Comparison of ENCODE assay signal across 14 mouse cellular contexts in the genomic region with DNA sequence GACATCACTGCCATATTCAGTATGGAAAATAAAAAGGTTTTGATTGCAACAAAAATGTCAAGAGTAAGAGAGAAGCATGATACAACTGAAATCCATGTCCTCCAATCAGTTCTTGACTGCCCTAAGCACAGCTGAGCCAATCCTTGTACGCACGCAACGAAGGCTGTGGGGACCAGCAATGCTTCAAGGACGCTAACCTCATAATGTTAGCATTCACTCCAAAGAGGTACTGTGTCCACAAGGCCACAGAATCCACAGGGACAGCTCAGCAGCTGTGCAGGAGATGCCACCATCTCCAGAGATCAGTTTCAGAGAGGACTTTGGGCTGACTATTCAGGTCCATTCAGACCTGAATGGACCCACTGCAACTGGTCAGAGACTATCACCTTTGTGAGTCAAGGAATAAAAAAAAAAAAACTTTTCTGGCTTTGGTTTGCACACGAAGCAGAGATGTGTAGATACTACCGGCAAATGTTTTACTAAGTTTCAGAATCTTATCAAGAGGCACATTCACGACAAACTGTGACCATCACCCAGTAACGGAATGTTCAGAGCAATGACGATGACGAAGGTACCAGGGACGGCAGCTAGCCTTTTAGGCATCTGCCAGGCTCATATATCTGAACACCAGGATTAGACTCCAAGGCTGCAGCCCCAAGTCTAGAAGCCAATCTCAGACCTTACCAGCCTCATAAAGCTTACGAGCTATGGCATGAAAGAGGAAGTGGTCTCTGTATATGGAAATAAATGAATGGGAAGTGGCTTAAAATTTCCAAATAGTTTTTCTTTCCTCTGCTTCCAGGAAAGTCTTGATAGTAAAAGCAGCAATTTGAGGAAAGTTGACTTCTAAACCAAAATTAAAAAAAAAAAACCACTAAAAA. TPM values are rescaled to one million over a fixed set of nuclear protein-coding genes. Genes with fewer than 3 reads are reported as not detected.
DNase-seq lines count a peak whose midpoint lies in the region; ATAC-seq and TF ChIP-seq lines count a peak whose summit lies in the region.
"Had no signal": no experiment of that assay in that cellular context is flagged by ENCODE, and none has a peak within 500 bp of the region (broad histone marks: within the 10 kb centered on the region; RNA-seq: fewer than 3 reads in every experiment).

No protein-coding gene starts in this region.

- no peak for TF ChIP-seq POLR2A in lung, adult 2 months (IDR thresholded peaks at IDR 0.05; ENCODE audit: borderline replicate concordance, extremely low read depth, low read depth, low read length)

- H3K4me2 ChIP-seq in lung, embryonic 15.5 days, result no peak overlapping the region
- H3K4me2 ChIP-seq: embryonic facial prominence, embryonic 12.5 days; heart, embryonic 15.5 days had no signal

- peaks cover 16% of the 10 kb centered on the region for H3K4me1 ChIP-seq in lung, embryonic 15.5 days
- no peaks in the 10 kb centered on the region for H3K4me1 ChIP-seq in lung, adult 2 months (ENCODE audit: control insufficient read depth, insufficient read depth, low read length)

- H3K27me3 ChIP-seq in lung, embryonic 15.5 days, result no peaks in the 10 kb centered on the region
- H3K27me3 ChIP-seq: embryonic facial prominence, embryonic 12.5 days; heart, embryonic 15.5 days had no signal

- no peak for DNase-seq in lung, adult 2 months
- peak; percentile 57 for DNase-seq in adrenal gland, postnatal 14 days
- DNase-seq in urinary bladder, postnatal 14 days (ENCODE audit: low spot score), result no peak
- no peak for DNase-seq in left cerebral cortex, adult 2 months (ENCODE audit: extremely low spot score in 1 of 2, low spot score in 2 of 2)
- DNase-seq in lung, postnatal 14 days, result no peak
- DNase-seq: cerebellum, postnatal 36 days; heart, adult 18-20 months; kidney, postnatal 10 days; lung, postnatal 4 days had no signal

- no peak for TF ChIP-seq CTCF in lung, adult 2 months (IDR thresholded peaks at IDR 0.05; ENCODE audit: insufficient read depth, low read length)
- no peak for TF ChIP-seq CTCF in left cerebral cortex, adult 2 months (IDR thresholded peaks at IDR 0.05)

- H3K27ac ChIP-seq in lung, embryonic 15.5 days, result peak overlapping the region; percentile 35; the same call in 1 of the 2 replicates
- no peak overlapping the region for H3K27ac ChIP-seq in left cerebral cortex, adult 2 months
- H3K27ac ChIP-seq: embryonic facial prominence, embryonic 12.5 days; heart, embryonic 15.5 days had no signal

- H3K9me3 ChIP-seq in lung, embryonic 15.5 days, result no peaks in the 10 kb centered on the region
- H3K9me3 ChIP-seq: embryonic facial prominence, embryonic 12.5 days; heart, embryonic 15.5 days had no signal

- ATAC-seq in lung, embryonic 15.5 days (ENCODE audit: borderline replicate concordance, extremely low read depth, low FRiP score, low TSS enrichment), result no peak
- ATAC-seq in megakaryocyte, adult 5-6 weeks (ENCODE audit: poor library complexity, severe bottlenecking), result peak; percentile 65
- ATAC-seq: midbrain, embryonic 16.5 days had no signal

- 85% methylated on average over 12 of the region's 12 CpGs for WGBS in lung, embryonic 15.5 days
- 88% methylated on average over 12 of the region's 12 CpGs for WGBS in lung, adult 2 months

- no peaks in the 10 kb centered on the region for H3K36me3 ChIP-seq in lung, embryonic 15.5 days
- H3K36me3 ChIP-seq: embryonic facial prominence, embryonic 12.5 days; heart, embryonic 15.5 days had no signal

- no peak overlapping the region for H3K9ac ChIP-seq in lung, embryonic 15.5 days
- H3K9ac ChIP-seq: embryonic facial prominence, embryonic 12.5 days; heart, embryonic 15.5 days had no signal

- no peak overlapping the region for H3K4me3 ChIP-seq in lung, embryonic 15.5 days
- H3K4me3 ChIP-seq in lung, adult 2 months (replicated peaks; ENCODE audit: extremely low read depth, low read depth, low read length), result no peak overlapping the region
- no peak overlapping the region for H3K4me3 ChIP-seq in left cerebral cortex, adult 2 months
- H3K4me3 ChIP-seq: embryonic facial prominence, embryonic 12.5 days; heart, embryonic 15.5 days had no signal

- intact Hi-C loops in left cerebral cortex, adult 2 months (cut with DNase I), result no loop called here

RNA-seq across cellular contexts. Expression of gene Optn, which starts 23.3 kb away (rescaled TPM):
- polyA plus RNA-seq in lung, embryonic 15.5 days (2015; fragmentation: Nextera tagmentation; extraction: Ambion mirVana), result 9.6 and 10.5 TPM in 2 replicates
- 4.2 and 5.0 TPM in 2 replicates for polyA plus RNA-seq in lung, adult 2 months (2012; rRNA removed)
- total RNA-seq in adrenal gland, postnatal 14 days (2021), result 77.7 and 81.5 TPM in 2 replicates
- 4.1 and 7.0 TPM in 2 replicates for total RNA-seq in megakaryocyte, adult 5-6 weeks (2015)
- total RNA-seq in megakaryocyte, adult 5-6 weeks (2017), result 9.1 and 14.3 TPM in 2 replicates
- 10 to 100 TPM; 16.7 to 20.4 TPM for total RNA-seq in left cerebral cortex, adult 2 months (2021)

RNA-seq across cellular contexts. Expression of gene Mcm10, which starts 27.9 kb away (rescaled TPM):
- polyA plus RNA-seq in lung, embryonic 15.5 days (2015; fragmentation: Nextera tagmentation; extraction: Ambion mirVana), result 37.0 and 37.8 TPM in 2 replicates
- 0.45 and 1.2 TPM in 2 replicates for polyA plus RNA-seq in lung, adult 2 months (2012; rRNA removed)
- total RNA-seq in adrenal gland, postnatal 14 days (2021), result 6.0 and 7.9 TPM in 2 replicates
- 41.3 and 46.0 TPM in 2 replicates for total RNA-seq in megakaryocyte, adult 5-6 weeks (2015)
- total RNA-seq in megakaryocyte, adult 5-6 weeks (2017), result 63.7 and 64.7 TPM in 2 replicates
- total RNA-seq in left cerebral cortex, adult 2 months (2021), result 1 to 10 TPM in 1 of 2 experiments, under 1 TPM in 1; 0.72 to 1.2 TPM
